31 mouse cellular contexts compared by ENCODE assay signal in the genomic region with DNA sequence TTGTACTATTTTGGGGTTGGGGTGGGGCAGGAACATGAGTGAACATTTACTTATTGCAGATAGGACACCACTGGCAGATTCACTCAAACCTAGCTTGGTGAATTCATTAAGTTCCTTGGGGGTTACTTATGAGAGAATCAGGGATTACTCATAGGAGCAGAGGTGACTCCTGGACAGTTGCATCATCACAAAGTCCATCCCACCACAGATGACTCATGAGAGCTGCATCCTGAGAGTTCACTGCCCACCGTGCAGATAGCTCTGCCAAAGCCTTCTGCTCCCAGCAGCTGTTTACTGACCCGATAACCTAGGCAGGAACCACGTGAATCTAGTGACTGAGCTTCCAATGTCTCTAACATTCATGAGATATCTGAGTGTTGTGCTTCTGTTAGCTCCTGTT.
DNase-seq lines count a peak whose midpoint lies in the region; ATAC-seq lines count a peak whose summit lies in the region.
"Had no signal": no experiment of that assay in that cellular context is flagged by ENCODE, and none has a peak within 500 bp of the region (broad histone marks: within the 10 kb centered on the region; RNA-seq: fewer than 3 reads in every experiment).

No protein-coding gene starts in this region.

- H3K27ac ChIP-seq in heart, embryonic 11.5 days (ENCODE audit: low read depth, low read length): no peak overlapping the region
- no peak overlapping the region for H3K27ac ChIP-seq in limb, embryonic 10.5 days
- H3K27ac ChIP-seq: embryonic facial prominence, embryonic 10.5 days; embryonic facial prominence, embryonic 13.5 days; forebrain, embryonic 10.5 days; forebrain, embryonic 13.5 days; gastrocnemius, adult 2 months; heart, embryonic 15.5 days; hindbrain, embryonic 10.5 days; hindbrain, embryonic 13.5 days; intestine, embryonic 15.5 days had no signal

- H3K4me1 ChIP-seq in heart, embryonic 11.5 days (ENCODE audit: control insufficient read depth, insufficient read depth, low read length): no peaks in the 10 kb centered on the region
- H3K4me1 ChIP-seq in limb, embryonic 10.5 days: no peaks in the 10 kb centered on the region
- H3K4me1 ChIP-seq: embryonic facial prominence, embryonic 10.5 days; embryonic facial prominence, embryonic 13.5 days; forebrain, embryonic 10.5 days; forebrain, embryonic 13.5 days; heart, embryonic 15.5 days; hindbrain, embryonic 10.5 days; hindbrain, embryonic 13.5 days; intestine, embryonic 15.5 days had no signal

- no peaks in the 10 kb centered on the region for H3K27me3 ChIP-seq in heart, embryonic 11.5 days (ENCODE audit: control insufficient read depth, insufficient read depth, low read length)
- no peaks in the 10 kb centered on the region for H3K27me3 ChIP-seq in limb, embryonic 10.5 days (ENCODE audit: low read depth, poor library complexity, severe bottlenecking)
- H3K27me3 ChIP-seq: embryonic facial prominence, embryonic 13.5 days; heart, embryonic 15.5 days; hindbrain, embryonic 13.5 days; intestine, embryonic 15.5 days had no signal

- peak; percentile 14 for DNase-seq in heart, adult 11 months
- DNase-seq in 416B (ENCODE audit: low read depth): peak; percentile 46
- peak; percentile 27 for DNase-seq in NIH3T3 (ENCODE audit: low read depth)
- DNase-seq in cerebellum, postnatal 4 days (ENCODE audit: low spot score in 2 of 2): no peak
- no peak for DNase-seq in limb, embryonic 10.5 days (ENCODE audit: low spot score)
- DNase-seq: adrenal gland, postnatal 10 days; adrenal gland, postnatal 36 days; cerebellum, adult 18-20 months; cerebellum, adult 9-10 months; cerebellum, postnatal 14 days; embryo, embryonic 11 days; forebrain, postnatal 0 days; gastrocnemius, adult 2 months; gastrocnemius, postnatal 14 days; heart, adult 18-20 months; heart, postnatal 10 days; heart, postnatal 36 days; kidney, adult 11 months had no signal

- H3K9ac ChIP-seq in heart, embryonic 11.5 days (ENCODE audit: low read depth, low read length): no peak overlapping the region
- H3K9ac ChIP-seq: embryonic facial prominence, embryonic 13.5 days; forebrain, embryonic 13.5 days; forebrain, postnatal 0 days; heart, embryonic 15.5 days; hindbrain, embryonic 13.5 days; intestine, embryonic 15.5 days had no signal

- 53% methylated on average over 3 of the region's 3 CpGs for WGBS in heart, embryonic 11.5 days (ENCODE audit: insufficient replicate concordance)
- 80% methylated on average over 3 of the region's 3 CpGs for WGBS in limb, embryonic 10.5 days

- peaks cover 4% of the 10 kb centered on the region for H3K9me3 ChIP-seq in heart, embryonic 11.5 days (replicated peaks; ENCODE audit: control insufficient read depth, low read length)
- H3K9me3 ChIP-seq in limb, embryonic 10.5 days (replicated peaks): no peaks in the 10 kb centered on the region; the same call in 1 of the 2 replicates
- H3K9me3 ChIP-seq: heart, embryonic 15.5 days; intestine, embryonic 15.5 days had no signal

- no peaks in the 10 kb centered on the region for H3K36me3 ChIP-seq in heart, embryonic 11.5 days (ENCODE audit: control insufficient read depth, insufficient read depth, low read length)
- H3K36me3 ChIP-seq in limb, embryonic 10.5 days: no peaks in the 10 kb centered on the region
- H3K36me3 ChIP-seq: embryonic facial prominence, embryonic 10.5 days; embryonic facial prominence, embryonic 13.5 days; forebrain, embryonic 10.5 days; G1E; heart, embryonic 15.5 days; hindbrain, embryonic 10.5 days; hindbrain, embryonic 13.5 days; intestine, embryonic 15.5 days had no signal

- no peak for ATAC-seq in heart, embryonic 11.5 days (replicated peaks; ENCODE audit: insufficient number of reproducible peaks, low FRiP score, low TSS enrichment)
- ATAC-seq in monocyte, adult 5-6 weeks (replicated peaks; ENCODE audit: insufficient number of reproducible peaks, low FRiP score, low TSS enrichment, poor library complexity, severe bottlenecking): no peak
- ATAC-seq: forebrain, embryonic 13.5 days; forebrain, postnatal 0 days; hindbrain, embryonic 16.5 days; intestine, embryonic 15.5 days had no signal

- H3K4me2 ChIP-seq in heart, embryonic 11.5 days: no peak overlapping the region
- H3K4me2 ChIP-seq: embryonic facial prominence, embryonic 13.5 days; forebrain, embryonic 13.5 days; heart, embryonic 15.5 days; hindbrain, embryonic 13.5 days; intestine, embryonic 15.5 days had no signal

- no peak overlapping the region for H3K4me3 ChIP-seq in heart, embryonic 11.5 days (ENCODE audit: low read depth, low read length)
- H3K4me3 ChIP-seq in limb, embryonic 10.5 days: no peak overlapping the region
- H3K4me3 ChIP-seq: embryonic facial prominence, embryonic 10.5 days; embryonic facial prominence, embryonic 13.5 days; erythroblast, embryonic 14.5 days; forebrain, embryonic 10.5 days; forebrain, embryonic 13.5 days; gastrocnemius, adult 2 months; heart, embryonic 15.5 days; hindbrain, embryonic 10.5 days; hindbrain, embryonic 13.5 days; intestine, embryonic 15.5 days had no signal

Comparison
In these comparisons a context has a peak if more than half of its experiments do, and no peak if none do; other contexts are left out.
1. DNase-seq: peak in heart, adult 11 months (single experiment), 416B (single experiment) and NIH3T3 (single experiment); none in cerebellum, postnatal 4 days (0 of 2) and limb, embryonic 10.5 days (single experiment).